Comparison of ENCODE assay signal across 12 mouse cellular contexts in the genomic region with DNA sequence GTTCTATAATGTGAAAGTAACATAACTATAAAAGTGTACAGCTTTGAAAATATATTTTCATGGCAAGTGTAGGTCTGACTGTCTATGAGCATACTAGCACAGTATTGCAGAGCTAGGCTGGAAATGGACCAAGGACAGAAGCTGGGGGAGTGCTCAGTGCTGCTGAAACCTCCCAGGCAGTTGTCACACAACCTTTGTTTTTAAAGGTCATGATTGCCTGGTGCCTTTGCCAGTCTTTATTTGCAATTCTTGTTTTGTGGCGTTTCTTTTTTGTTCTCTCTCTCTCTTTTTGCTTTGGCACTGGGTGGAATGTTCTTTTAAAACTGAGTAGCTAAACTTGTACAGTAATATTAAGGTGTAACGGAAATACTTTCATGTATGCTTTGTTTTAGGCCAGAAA. TPM values are rescaled to one million over a fixed set of nuclear protein-coding genes. Genes with fewer than 3 reads are reported as not detected.
DNase-seq lines count a peak whose midpoint lies in the region; ATAC-seq and TF ChIP-seq lines count a peak whose summit lies in the region.
"Had no signal": no experiment of that assay in that cellular context is flagged by ENCODE, and none has a peak within 500 bp of the region (broad histone marks: within the 10 kb centered on the region; RNA-seq: fewer than 3 reads in every experiment).

No protein-coding gene starts in this region.

- H3K36me3 ChIP-seq in kidney, adult 2 months (ENCODE audit: control insufficient read depth, insufficient read depth, low read length): no peaks in the 10 kb centered on the region
- no peaks in the 10 kb centered on the region for H3K36me3 ChIP-seq in kidney, embryonic 14.5 days (ENCODE audit: control insufficient read depth, insufficient read depth, low read length)
- H3K36me3 ChIP-seq in hindbrain, postnatal 0 days (ENCODE audit: insufficient read depth, low read length): no peaks in the 10 kb centered on the region
- H3K36me3 ChIP-seq: limb, embryonic 13.5 days had no signal

- TF ChIP-seq CTCF in kidney, adult 2 months (conservative IDR thresholded peaks at IDR 0.05; ENCODE audit: insufficient read depth, insufficient read length, low read depth, low read length): no peak
- no peak for TF ChIP-seq CTCF in hindbrain, postnatal 0 days (IDR thresholded peaks at IDR 0.05; ENCODE audit: low read depth)

- no peak for TF ChIP-seq POLR2A in kidney, adult 2 months (IDR thresholded peaks at IDR 0.05; ENCODE audit: low read depth, low read length)

- no peaks in the 10 kb centered on the region for H3K27me3 ChIP-seq in kidney, adult 2 months (replicated peaks; ENCODE audit: control insufficient read depth, insufficient read depth, low read length)
- H3K27me3 ChIP-seq in kidney, embryonic 14.5 days (ENCODE audit: control insufficient read depth, insufficient read depth, low read length): no peaks in the 10 kb centered on the region
- H3K27me3 ChIP-seq in hindbrain, postnatal 0 days (ENCODE audit: insufficient read depth, low read length): no peaks in the 10 kb centered on the region
- H3K27me3 ChIP-seq: limb, embryonic 13.5 days had no signal

- H3K4me1 ChIP-seq in kidney, adult 2 months (ENCODE audit: control insufficient read depth, insufficient read depth, low read length): no peaks in the 10 kb centered on the region; the same call in 1 of the 2 replicates
- peaks cover 6% of the 10 kb centered on the region; the same call in 1 of the 2 replicates for H3K4me1 ChIP-seq in kidney, embryonic 14.5 days (ENCODE audit: control insufficient read depth, insufficient read depth, low read length)
- H3K4me1 ChIP-seq in hindbrain, postnatal 0 days (ENCODE audit: insufficient read depth, low read length): no peaks in the 10 kb centered on the region

- H3K9ac ChIP-seq in kidney, embryonic 14.5 days (ENCODE audit: low read depth, low read length): no peak overlapping the region
- no peak overlapping the region for H3K9ac ChIP-seq in hindbrain, postnatal 0 days (replicated peaks; ENCODE audit: low read length)
- H3K9ac ChIP-seq: limb, embryonic 13.5 days had no signal

- intact Hi-C loops in heart, postnatal 14 days (cut with DNase I): no loop called here

- no peak overlapping the region for H3K4me2 ChIP-seq in kidney, embryonic 14.5 days (replicated peaks; ENCODE audit: low read depth, low read length)
- no peak overlapping the region for H3K4me2 ChIP-seq in hindbrain, postnatal 0 days (ENCODE audit: low read depth, low read length)
- H3K4me2 ChIP-seq: limb, embryonic 13.5 days had no signal

- no peak overlapping the region for H3K27ac ChIP-seq in kidney, adult 2 months (ENCODE audit: insufficient read depth, low read depth, low read length)
- no peak overlapping the region for H3K27ac ChIP-seq in kidney, embryonic 14.5 days (ENCODE audit: low read depth, low read length)
- no peak overlapping the region for H3K27ac ChIP-seq in hindbrain, postnatal 0 days
- H3K27ac ChIP-seq: limb, embryonic 13.5 days had no signal

- no peaks in the 10 kb centered on the region for H3K9me3 ChIP-seq in kidney, embryonic 14.5 days (ENCODE audit: control insufficient read depth, low read length)
- H3K9me3 ChIP-seq in hindbrain, postnatal 0 days (ENCODE audit: low read length): no peaks in the 10 kb centered on the region
- H3K9me3 ChIP-seq: limb, embryonic 13.5 days had no signal

- DNase-seq in kidney, adult 2 months: peak; percentile 74
- peak; percentile 20 for DNase-seq in ES-CJ7 (ENCODE audit: low read depth, low spot score)
- peak; percentile 25 for DNase-seq in adrenal gland, postnatal 25 days
- peak; percentile 11 to 34 for DNase-seq in heart, postnatal 14 days
- no peak for DNase-seq in hindbrain, postnatal 0 days (ENCODE audit: low spot score)
- DNase-seq: right cerebral cortex, postnatal 25 days; thymus, postnatal 4 days had no signal

- 61% methylated on average over 2 of the region's 2 CpGs for WGBS in kidney, adult 2 months
- whole genome bisulfite sequencing in kidney, embryonic 14.5 days: 60% methylated on average over 2 of the region's 2 CpGs
- 57% methylated on average over 2 of the region's 2 CpGs for WGBS in hindbrain, postnatal 0 days

- H3K4me3 ChIP-seq in kidney, adult 2 months (ENCODE audit: insufficient read depth, low read depth, low read length): no peak overlapping the region
- no peak overlapping the region for H3K4me3 ChIP-seq in kidney, embryonic 14.5 days (ENCODE audit: low read length)
- no peak overlapping the region for H3K4me3 ChIP-seq in hindbrain, postnatal 0 days (ENCODE audit: low read length)
- H3K4me3 ChIP-seq: limb, embryonic 13.5 days had no signal

- no peak for ATAC-seq in kidney, embryonic 14.5 days (ENCODE audit: low FRiP score, low TSS enrichment)
- ATAC-seq in megakaryocyte progenitor cell, adult 5-6 weeks (replicated peaks; ENCODE audit: poor library complexity): no peak
- ATAC-seq in hindbrain, postnatal 0 days: no peak
- ATAC-seq: forebrain, embryonic 14.5 days; hindbrain, embryonic 16.5 days had no signal

RNA-seq across cellular contexts. Expression of gene Zcchc7, which starts 21.0 kb away (rescaled TPM):
- 8.7 and 9.1 TPM in 2 replicates for polyA plus RNA-seq in kidney, adult 2 months (2012; rRNA removed)
- polyA plus RNA-seq in kidney, embryonic 14.5 days (2014; fragmentation: Nextera tagmentation; extraction: Ambion mirVana): 35.0 and 37.9 TPM in 2 replicates
- 61.2 and 71.2 TPM in 2 replicates for total RNA-seq in adrenal gland, postnatal 25 days (2021)
- total RNA-seq in heart, postnatal 14 days (2021): 10 to 100 TPM; 18.6 to 22.0 TPM
- total RNA-seq in megakaryocyte progenitor cell, adult 5-6 weeks (2015): 37.1 and 49.9 TPM in 2 replicates
- total RNA-seq in megakaryocyte progenitor cell, adult 5-6 weeks (2017): 118 and 153 TPM in 2 replicates
- total RNA-seq in hindbrain, postnatal 0 days (2014; rRNA removed): 15.6 and 18.9 TPM in 2 replicates
- 31.6 and 36.1 TPM in 2 replicates for polyA plus RNA-seq in hindbrain, postnatal 0 days (2015; fragmentation: Nextera tagmentation; extraction: Ambion mirVana)
